Mouse (Mus musculus) midbrain, embryonic 14.5 days (tissue): ENCODE measurements at regions not wholly inside any gene's neighbourhood (a gene's known extent, or its start where the extent isn't known, plus 50 kb on each side); places are given as distances from the start of the nearest gene placed in this dataset.

Experiments used
- ATAC-seq: fragments of 200-750 bp; cut with Nextera tagmentation; 2 replicates; pipeline ENCODE4 v1.8.0; 2017; ENCODE audit warnings: moderate number of reproducible peaks, moderate library complexity; ENCODE audit not compliant: low FRiP score, low TSS enrichment
- DNase-seq: peaks from one replicate; pipeline ENCODE4 v3.0.0-alpha.2; 2015
- H3K27ac ChIP-seq: fragments of 300-500 bp; sonication (generic); replicated peaks from 2 replicates; pipeline ENCODE4 v1.5.1; 2014; ENCODE audit warnings: mild to moderate bottlenecking, low read depth, low read length, moderate library complexity
- H3K27me3 ChIP-seq: fragments of 300-500 bp; sonication (generic); 2 replicates; pipeline ENCODE4 v1.6.1; 2014; ENCODE audit warnings: low read length, control low read depth, mixed read lengths; ENCODE audit not compliant: control insufficient read depth, insufficient read depth
- H3K36me3 ChIP-seq: fragments of 300-500 bp; sonication (generic); 2 replicates; pipeline ENCODE4 v1.6.1; 2014; ENCODE audit warnings: low read length, control low read depth; ENCODE audit not compliant: control insufficient read depth, insufficient read depth
- H3K4me1 ChIP-seq: fragments of 300-500 bp; sonication (generic); 2 replicates; pipeline ENCODE4 v1.6.1; 2014; ENCODE audit warnings: mild to moderate bottlenecking, antibody characterized with exemption, low read length, control low read depth; ENCODE audit not compliant: control insufficient read depth, insufficient read depth
- H3K4me2 ChIP-seq: fragments of 300-500 bp; sonication (generic); 2 replicates; pipeline ENCODE4 v1.6.1; 2014; ENCODE audit warnings: mild to moderate bottlenecking, low read length, moderate library complexity
- H3K4me3 ChIP-seq: fragments of 300-500 bp; sonication (generic); replicated peaks from 2 replicates; pipeline ENCODE4 v1.5.1; 2014; ENCODE audit warnings: low read depth, low read length
- H3K9ac ChIP-seq: fragments of 300-500 bp; sonication (generic); replicated peaks from 2 replicates; pipeline ENCODE4 v1.6.1; 2014; ENCODE audit warnings: mild to moderate bottlenecking, low read length, moderate library complexity
- H3K9me3 ChIP-seq: fragments of 300-500 bp; sonication (generic); 2 replicates; pipeline ENCODE4 v1.6.1; 2016; ENCODE audit warnings: low read length, control low read depth, mixed read lengths; ENCODE audit not compliant: control insufficient read depth
- WGBS: fragments of 180-500 bp; shearing (Covaris S2); extraction: QIAGEN DNeasy Blood & Tissue Kit; methylation state at CpG from one replicate; pipeline ENCODE4 v1.1.7; 2014; 5-methylcytosine and 5-hydroxymethylcytosine counted together

GRCm38 (mm10) chr16:24237425-24237824 lies 155.9 kb upstream of the Lpp start:
- H3K27me3 ChIP-seq, result no peaks in the 10 kb centered on the region
- WGBS, result 87% methylated on average over 3 of the region's 3 CpGs
- no peak overlapping the region for H3K4me2 ChIP-seq
- no peak for ATAC-seq
- H3K4me1 ChIP-seq, result no peaks in the 10 kb centered on the region
- H3K4me3 ChIP-seq, result no peak overlapping the region
- H3K9me3 ChIP-seq, result no peaks in the 10 kb centered on the region
- H3K27ac ChIP-seq, result no peak overlapping the region
- no peak overlapping the region for H3K9ac ChIP-seq
- no peaks in the 10 kb centered on the region for H3K36me3 ChIP-seq
- DNase-seq, result no peak

GRCm38 (mm10) chr16:24237013-24237412 lies 156.3 kb upstream of the Lpp start:
- ATAC-seq (no peak), DNase-seq (no peak)
- H3K9ac ChIP-seq, result no peak overlapping the region
- no peaks in the 10 kb centered on the region for H3K27me3 ChIP-seq
- 94% methylated on average over 3 of the region's 3 CpGs for WGBS
- H3K4me3 ChIP-seq, result no peak overlapping the region
- H3K4me1 ChIP-seq, result no peaks in the 10 kb centered on the region
- H3K27ac ChIP-seq, result no peak overlapping the region
- no peaks in the 10 kb centered on the region for H3K36me3 ChIP-seq
- no peaks in the 10 kb centered on the region for H3K9me3 ChIP-seq
- H3K4me2 ChIP-seq, result no peak overlapping the region

GRCm38 (mm10) chr16:24236511-24236910 lies 156.8 kb upstream of the Lpp start:
- WGBS, result 78% methylated on average over 3 of the region's 3 CpGs
- Histone ChIP-seq H3K4me3 (no peak overlapping the region), H3K27ac (no peak overlapping the region), H3K9ac (no peak overlapping the region), H3K9me3 (no peaks in the 10 kb centered on the region), H3K27me3 (no peaks in the 10 kb centered on the region), H3K4me1 (no peaks in the 10 kb centered on the region), H3K4me2 (no peak overlapping the region), H3K36me3 (no peaks in the 10 kb centered on the region)
- no peak for ATAC-seq
- DNase-seq, result no peak

GRCm38 (mm10) chr16:24234795-24235194 lies 158.5 kb upstream of the Lpp start:
- DNase-seq (no peak), ATAC-seq (no peak)
- Histone ChIP-seq H3K4me3 (no peak overlapping the region), H3K9ac (no peak overlapping the region), H3K27me3 (no peaks in the 10 kb centered on the region), H3K36me3 (no peaks in the 10 kb centered on the region), H3K4me2 (no peak overlapping the region), H3K27ac (no peak overlapping the region), H3K9me3 (no peaks in the 10 kb centered on the region), H3K4me1 (no peaks in the 10 kb centered on the region)
- 91% methylated on average over 11 of the region's 11 CpGs for WGBS

- Histone ChIP-seq H3K27me3 (no peaks in the 10 kb centered on the region), H3K4me3 (no peak overlapping the region), H3K27ac (no peak overlapping the region), H3K9me3 (no peaks in the 10 kb centered on the region), H3K4me2 (no peak overlapping the region), H3K4me1 (no peaks in the 10 kb centered on the region), H3K9ac (no peak overlapping the region), H3K36me3 (no peaks in the 10 kb centered on the region)
- WGBS, result 90% methylated on average over 6 of the region's 6 CpGs
- DNase-seq (no peak), ATAC-seq (no peak)
Observed at GRCm38 (mm10) chr16:24232001-24232530, 161.2 kb upstream of the Lpp start.

GRCm38 (mm10) chr16:24231506-24231905 lies 161.8 kb upstream of the Lpp start:
- DNase-seq, result no peak
- no peak for ATAC-seq
- Histone ChIP-seq H3K36me3 (no peaks in the 10 kb centered on the region), H3K27me3 (no peaks in the 10 kb centered on the region), H3K27ac (no peak overlapping the region), H3K4me3 (no peak overlapping the region), H3K9me3 (no peaks in the 10 kb centered on the region), H3K4me2 (no peak overlapping the region), H3K4me1 (no peaks in the 10 kb centered on the region), H3K9ac (no peak overlapping the region)
- WGBS, result 75% methylated on average over 5 of the region's 5 CpGs

GRCm38 (mm10) chr16:24229002-24229607 lies 164.2 kb upstream of the Lpp start:
- no peak overlapping the region for H3K27ac ChIP-seq
- H3K36me3 ChIP-seq, result no peaks in the 10 kb centered on the region
- no peak overlapping the region for H3K9ac ChIP-seq
- H3K9me3 ChIP-seq, result no peaks in the 10 kb centered on the region
- H3K27me3 ChIP-seq, result no peaks in the 10 kb centered on the region
- ATAC-seq (no peak; the same call in 1 of the 2 replicates), DNase-seq (no peak)
- 75% methylated on average over 7 of the region's 7 CpGs for WGBS
- H3K4me3 ChIP-seq, result no peak overlapping the region
- H3K4me2 ChIP-seq, result no peak overlapping the region
- H3K4me1 ChIP-seq, result no peaks in the 10 kb centered on the region

GRCm38 (mm10) chr16:24225897-24226296 lies 167.4 kb upstream of the Lpp start:
- H3K27ac ChIP-seq, result no peak overlapping the region
- H3K4me1 ChIP-seq, result no peaks in the 10 kb centered on the region
- WGBS, result 86% methylated on average over 4 of the region's 4 CpGs
- no peak for ATAC-seq
- no peak for DNase-seq
- H3K4me3 ChIP-seq, result no peak overlapping the region
- no peak overlapping the region for H3K4me2 ChIP-seq
- H3K9me3 ChIP-seq, result no peaks in the 10 kb centered on the region
- no peaks in the 10 kb centered on the region for H3K36me3 ChIP-seq
- H3K27me3 ChIP-seq, result no peaks in the 10 kb centered on the region
- H3K9ac ChIP-seq, result no peak overlapping the region

GRCm38 (mm10) chr16:24225090-24225489 lies 168.2 kb upstream of the Lpp start:
- ATAC-seq (no peak), DNase-seq (no peak)
- H3K4me1 ChIP-seq, result no peaks in the 10 kb centered on the region
- H3K4me2 ChIP-seq, result no peak overlapping the region
- H3K9ac ChIP-seq, result no peak overlapping the region
- no peaks in the 10 kb centered on the region for H3K36me3 ChIP-seq
- H3K4me3 ChIP-seq, result no peak overlapping the region
- no peaks in the 10 kb centered on the region for H3K27me3 ChIP-seq
- no peaks in the 10 kb centered on the region for H3K9me3 ChIP-seq
- H3K27ac ChIP-seq, result no peak overlapping the region
- WGBS, result 95% methylated on average over 1 of the region's 1 CpGs
